7 mouse cellular contexts compared by ENCODE assay signal in the genomic region with DNA sequence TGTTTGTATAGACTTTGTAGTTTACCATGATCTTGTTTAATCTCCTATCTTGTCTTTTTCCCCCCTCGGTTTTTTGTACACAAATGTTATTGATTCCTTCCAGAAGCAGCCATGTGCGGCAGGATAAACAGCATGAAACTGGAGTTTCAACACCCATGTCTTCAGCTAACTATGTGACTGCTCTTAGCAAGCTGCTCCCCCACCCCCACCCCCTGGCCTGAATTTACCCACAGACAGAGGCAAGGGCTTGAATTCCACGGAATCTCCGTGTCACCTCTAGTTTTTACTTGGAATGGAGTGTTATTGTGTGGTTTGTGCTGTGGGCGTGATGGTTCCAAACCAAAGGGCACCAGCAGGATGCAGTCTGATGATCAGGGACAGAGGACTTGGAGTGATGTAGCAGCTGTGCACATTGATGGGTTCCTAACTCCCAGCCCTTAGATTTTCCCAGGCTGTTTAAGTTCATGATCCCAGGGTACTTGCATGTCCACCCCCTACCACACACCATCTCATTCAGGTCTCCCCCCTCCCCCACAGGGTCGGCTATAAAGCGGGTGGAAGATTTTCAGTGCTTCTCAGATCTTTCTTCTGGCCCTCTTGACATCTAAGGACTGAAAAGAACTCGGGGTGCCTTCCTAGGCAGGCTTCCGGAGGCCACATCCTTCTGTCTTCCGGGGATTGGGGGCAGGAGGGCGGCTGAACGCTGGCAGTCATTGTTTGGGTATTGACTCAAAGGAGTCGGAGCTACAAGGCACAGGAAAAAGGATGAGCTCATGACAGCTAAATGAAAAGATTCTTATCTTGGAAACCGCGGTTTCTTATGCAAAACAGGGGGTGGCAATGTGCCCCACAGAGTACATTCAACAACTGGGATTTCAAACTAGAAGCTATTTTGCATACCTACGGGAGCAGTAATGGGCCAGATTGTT.
A peak's percentile ranks its signal among the peaks of the same experiment; 100 is the strongest.
DNase-seq lines count a peak whose midpoint lies in the region; ATAC-seq lines count a peak whose summit lies in the region.

No protein-coding gene starts in this region.

- H3K36me3 ChIP-seq in embryonic facial prominence, embryonic 14.5 days (ENCODE audit: control insufficient read depth, insufficient read depth, low read length) = no peaks in the 10 kb centered on the region
- no peaks in the 10 kb centered on the region for H3K36me3 ChIP-seq in kidney, embryonic 15.5 days
- H3K36me3 ChIP-seq in midbrain, embryonic 14.5 days (ENCODE audit: control insufficient read depth, insufficient read depth, low read length) = no peaks in the 10 kb centered on the region

- no peaks in the 10 kb centered on the region for H3K27me3 ChIP-seq in embryonic facial prominence, embryonic 14.5 days (replicated peaks; ENCODE audit: control insufficient read depth, insufficient read depth, low read length)
- H3K27me3 ChIP-seq in kidney, embryonic 15.5 days = no peaks in the 10 kb centered on the region
- H3K27me3 ChIP-seq in midbrain, embryonic 14.5 days (ENCODE audit: control insufficient read depth, insufficient read depth, low read length) = no peaks in the 10 kb centered on the region

- H3K9ac ChIP-seq in embryonic facial prominence, embryonic 14.5 days (ENCODE audit: low read depth, low read length) = no peak overlapping the region
- no peak overlapping the region for H3K9ac ChIP-seq in kidney, embryonic 15.5 days
- no peak overlapping the region for H3K9ac ChIP-seq in midbrain, embryonic 14.5 days (replicated peaks; ENCODE audit: low read length)

- DNase-seq in 416B (ENCODE audit: low read depth) = peak; percentile 59
- DNase-seq in embryonic facial prominence, embryonic 14.5 days (ENCODE audit: low spot score) = peak; percentile 12
- peak; percentile 47 for DNase-seq in midbrain, embryonic 14.5 days
- no peak for DNase-seq in urinary bladder, postnatal 36 days (ENCODE audit: low spot score in 2 of 2)
- DNase-seq in cerebellum, postnatal 36 days = no peak

- H3K4me3 ChIP-seq in embryonic facial prominence, embryonic 14.5 days (ENCODE audit: low read depth, low read length) = no peak overlapping the region
- no peak overlapping the region for H3K4me3 ChIP-seq in kidney, embryonic 15.5 days (replicated peaks)
- no peak overlapping the region for H3K4me3 ChIP-seq in midbrain, embryonic 14.5 days (replicated peaks; ENCODE audit: low read depth, low read length)

- 22% methylated on average over 16 of the region's 16 CpGs for WGBS in embryonic facial prominence, embryonic 14.5 days
- WGBS in kidney, embryonic 15.5 days = 23% methylated on average over 16 of the region's 16 CpGs
- 18% methylated on average over 16 of the region's 16 CpGs for WGBS in midbrain, embryonic 14.5 days

- H3K9me3 ChIP-seq in embryonic facial prominence, embryonic 14.5 days (ENCODE audit: control insufficient read depth, low read length) = no peaks in the 10 kb centered on the region
- no peaks in the 10 kb centered on the region for H3K9me3 ChIP-seq in kidney, embryonic 15.5 days (replicated peaks)
- no peaks in the 10 kb centered on the region for H3K9me3 ChIP-seq in midbrain, embryonic 14.5 days (ENCODE audit: control insufficient read depth, low read length)

- no peak overlapping the region for H3K27ac ChIP-seq in embryonic facial prominence, embryonic 14.5 days (replicated peaks; ENCODE audit: low read depth, low read length)
- H3K27ac ChIP-seq in kidney, embryonic 15.5 days = no peak overlapping the region
- peak overlapping the region; percentile 63 for H3K27ac ChIP-seq in midbrain, embryonic 14.5 days (replicated peaks; ENCODE audit: low read depth, low read length)

- 0 out of 2 replicates have a peak overlapping the region, but pooled peaks have one; percentile 10 for H3K4me2 ChIP-seq in embryonic facial prominence, embryonic 14.5 days (ENCODE audit: low read depth, low read length)
- H3K4me2 ChIP-seq in kidney, embryonic 15.5 days = peak overlapping the region; percentile 33
- H3K4me2 ChIP-seq in midbrain, embryonic 14.5 days (ENCODE audit: low read length) = peak overlapping the region; percentile 31

- H3K4me1 ChIP-seq in embryonic facial prominence, embryonic 14.5 days (ENCODE audit: control insufficient read depth, insufficient read depth, low read length) = 0 out of 2 replicates have a peak, but pooled peaks cover 3% of the 10 kb centered on the region
- H3K4me1 ChIP-seq in kidney, embryonic 15.5 days = 0 out of 2 replicates have a peak, but pooled peaks cover 6% of the 10 kb centered on the region
- peaks cover 2% of the 10 kb centered on the region; the same call in 1 of the 2 replicates for H3K4me1 ChIP-seq in midbrain, embryonic 14.5 days (ENCODE audit: control insufficient read depth, insufficient read depth, low read length)

- peak; percentile 94 for ATAC-seq in CD4-positive, CD25-positive, alpha-beta regulatory T cell, adult 4 months
- no peak for ATAC-seq in embryonic facial prominence, embryonic 14.5 days (ENCODE audit: low read depth)
- ATAC-seq in kidney, embryonic 15.5 days (replicated peaks; ENCODE audit: low FRiP score) = peak; percentile 36; the same call in 1 of the 2 replicates
- ATAC-seq in midbrain, embryonic 14.5 days (ENCODE audit: low FRiP score, low TSS enrichment) = peak; percentile 55; the same call in 1 of the 2 replicates

Comparison
In these comparisons a context has a peak if more than half of its experiments do, and no peak if none do; other contexts are left out.
1. DNase-seq: peak in 416B (single experiment), embryonic facial prominence, embryonic 14.5 days (single experiment) and midbrain, embryonic 14.5 days (single experiment); none in urinary bladder, postnatal 36 days (0 of 2) and cerebellum, postnatal 36 days (0 of 2).
2. Peak in every context shown above with its lines, with median percentiles within 50 percentile points of each other: H3K4me2 ChIP-seq.